Mouse (Mus musculus) MN1 (cell line): ENCODE results near the gene Klk1b4.

Experiments
- DNase-seq: peaks from one replicate; pipeline ENCODE4 v3.0.0-alpha.2; 2016; ENCODE audit warnings: low spot score

Klk1b4 gene

GRCm38 (mm10) chr7:44253023-44253616 is 45.9 kb downstream of the Klk1b4 start:
- no peak for DNase-seq

GRCm38 (mm10) chr7:44254930-44255329 is 47.7 kb downstream of the Klk1b4 start:
- peak; percentile 34 for DNase-seq

GRCm38 (mm10) chr7:44257278-44257677 is 50.0 kb downstream of the Klk1b4 start, which contains the start of gene Acp4:
Acp4 (minus strand) TSS chr7:44257378.
- DNase-seq = no peak

- DNase-seq = no peak
Measured at GRCm38 (mm10) chr7:44260410-44260809, 53.2 kb downstream of the Klk1b4 start.

GRCm38 (mm10) chr7:44261147-44261546 is 53.9 kb downstream of the Klk1b4 start, which contains the start of gene Gm15517:
Gm15517 (plus strand) TSS chr7:44261447.
- no peak for DNase-seq
